Mouse (Mus musculus) limb, embryonic 11.5 days (tissue): ENCODE results near the gene Alyref. TPM values are rescaled to one million over a fixed set of nuclear protein-coding genes. Genes with fewer than 3 reads are reported as not detected.

Experiments
- microRNA-seq: library from miRNA; unstranded; fragments of <30 nt; microRNA quantifications from one replicate; pipeline ENCODE4, GENCODE M21; 2016
- polyA plus RNA-seq: library from polyadenylated mRNA; unstranded; fragments of >200 nt; fragmentation: Nextera tagmentation; extraction: Ambion mirVana; gene quantifications from 2 replicates; pipeline ENCODE4 v1.2.1, GENCODE M21; 2014

The Alyref gene
- polyA plus RNA-seq, 1 experiment from 2014 or later: 850 TPM

Small RNA genes lying within 50 kb of the gene (microRNA-seq; reads per million reads assigned to microRNA genes)
- gene Mir6936: not detected

Other genes with a start within 250 kb of the Alyref start
- 2,996 and 3,123 TPM in 2 replicates for gene Actg1, start 249.8 kb downstream of the Alyref start, polyA plus RNA-seq
- gene Fscn2, start 236.8 kb downstream of the Alyref start, polyA plus RNA-seq: 0.21 and 0.47 TPM in 2 replicates
- gene Faap100, start 219.6 kb downstream of the Alyref start, polyA plus RNA-seq: 30.4 and 33.1 TPM in 2 replicates
- gene Nploc4, start 160.7 kb downstream of the Alyref start, polyA plus RNA-seq: 47.1 and 51.1 TPM in 2 replicates
- not detected in 2 replicates for gene Tspan10, start 155.7 kb downstream of the Alyref start, polyA plus RNA-seq
- gene Pde6g, start 144.9 kb downstream of the Alyref start, polyA plus RNA-seq: 0.19 TPM in 1 of 2 replicates, not detected in the other
- 11.5 and 11.9 TPM in 2 replicates for gene Oxld1, start 140.3 kb downstream of the Alyref start, polyA plus RNA-seq
- 32.6 and 36.4 TPM in 2 replicates for gene Ccdc137, start 140.2 kb downstream of the Alyref start, polyA plus RNA-seq
- gene Arl16, start 130.8 kb downstream of the Alyref start, polyA plus RNA-seq: 56.6 and 58.3 TPM in 2 replicates
- 166 and 177 TPM in 2 replicates for gene Mrpl12, start 113.8 kb downstream of the Alyref start, polyA plus RNA-seq
- gene Slc25a10, start 106.5 kb downstream of the Alyref start, polyA plus RNA-seq: 57.8 and 58.5 TPM in 2 replicates
- 0.71 and 1.8 TPM in 2 replicates for gene Gcgr, start 67.7 kb downstream of the Alyref start, polyA plus RNA-seq
- 234 and 252 TPM in 2 replicates for gene Mcrip1, start 48.6 kb downstream of the Alyref start, polyA plus RNA-seq
- gene Ppp1r27, start 47.2 kb downstream of the Alyref start, polyA plus RNA-seq: 0.47 and 0.85 TPM in 2 replicates
- gene P4hb, start 25.1 kb downstream of the Alyref start, polyA plus RNA-seq: 640 and 656 TPM in 2 replicates
- 593 and 597 TPM in 2 replicates for gene Arhgdia, start 16.7 kb downstream of the Alyref start, polyA plus RNA-seq
- gene Anapc11, start 56 bp upstream of the Alyref start, polyA plus RNA-seq: 214 and 223 TPM in 2 replicates
- 1.4 TPM in 1 of 2 replicates, not detected in the other for gene Npb, start 10.1 kb upstream of the Alyref start, polyA plus RNA-seq
- 105 and 111 TPM in 2 replicates for gene Pcyt2, start 19.6 kb upstream of the Alyref start, polyA plus RNA-seq
- 24.6 TPM in 2 replicates for gene Sirt7, start 26.9 kb upstream of the Alyref start, polyA plus RNA-seq
- gene Mafg, start 35.2 kb upstream of the Alyref start, polyA plus RNA-seq: 22.6 and 24.2 TPM in 2 replicates
- 33.3 and 34.2 TPM in 2 replicates for gene Pycr1, start 45.4 kb upstream of the Alyref start, polyA plus RNA-seq
- not detected in 2 replicates for gene Myadml2, start 49.8 kb upstream of the Alyref start, polyA plus RNA-seq
- gene Notum, start 62.8 kb upstream of the Alyref start, polyA plus RNA-seq: 6.6 and 7.5 TPM in 2 replicates
- 122 and 128 TPM in 2 replicates for gene Aspscr1, start 74.6 kb upstream of the Alyref start, polyA plus RNA-seq
- 126 and 127 TPM in 2 replicates for gene Cenpx, start 115.4 kb upstream of the Alyref start, polyA plus RNA-seq
- 44.3 and 47.8 TPM in 2 replicates for gene Lrrc45, start 115.6 kb upstream of the Alyref start, polyA plus RNA-seq
- gene Rac3, start 123.1 kb upstream of the Alyref start, polyA plus RNA-seq: 7.4 and 12.8 TPM in 2 replicates
- 12.4 and 16.5 TPM in 2 replicates for gene Dcxr, start 128.9 kb upstream of the Alyref start, polyA plus RNA-seq
- 6.7 and 7.4 TPM in 2 replicates for gene Cbr2, start 133.7 kb upstream of the Alyref start, polyA plus RNA-seq
- 11.2 and 13.4 TPM in 2 replicates for gene Hmga1b, start 164.4 kb upstream of the Alyref start, polyA plus RNA-seq
- 23.7 and 29.5 TPM in 2 replicates for gene Rfng, start 185.8 kb upstream of the Alyref start, polyA plus RNA-seq
- 266 and 275 TPM in 2 replicates for gene Gps1, start 185.9 kb upstream of the Alyref start, polyA plus RNA-seq
- 87.4 and 95.9 TPM in 2 replicates for gene Dus1l, start 198.0 kb upstream of the Alyref start, polyA plus RNA-seq
- 87.3 and 91.8 TPM in 2 replicates for gene Fasn, start 226.2 kb upstream of the Alyref start, polyA plus RNA-seq